ENCODE assay signal across 35 mouse cellular contexts in the genomic region with DNA sequence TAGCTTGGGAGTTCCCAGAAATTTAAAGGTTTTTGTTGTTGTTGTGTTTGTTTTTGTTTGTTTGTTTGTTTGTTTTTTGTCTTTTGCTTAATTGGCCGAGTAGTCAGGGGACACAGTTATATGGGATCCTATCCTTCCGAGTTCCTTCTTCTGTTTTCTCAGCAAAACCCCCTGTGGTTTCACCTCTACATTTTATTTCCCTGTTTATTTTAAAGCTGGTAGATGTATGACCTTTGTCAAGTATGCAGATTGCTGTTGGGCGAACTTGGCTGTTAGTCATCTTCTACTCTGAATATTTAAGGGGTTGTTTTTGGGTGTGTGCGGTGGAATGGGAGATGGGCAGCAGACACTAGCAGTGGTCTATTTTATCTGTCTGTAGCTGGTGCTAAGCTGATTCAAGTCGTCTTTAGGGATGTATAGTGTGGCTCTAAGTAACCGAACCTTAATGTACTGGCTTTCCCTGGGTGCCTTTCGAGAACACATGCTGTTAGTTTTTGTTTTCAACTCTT. TPM values are rescaled to one million over a fixed set of nuclear protein-coding genes. Genes with fewer than 3 reads are reported as not detected.
DNase-seq lines count a peak whose midpoint lies in the region; ATAC-seq and TF ChIP-seq lines count a peak whose summit lies in the region.
"Had no signal": no experiment of that assay in that cellular context is flagged by ENCODE, and none has a peak within 500 bp of the region (broad histone marks: within the 10 kb centered on the region; RNA-seq: fewer than 3 reads in every experiment).

No protein-coding gene starts in this region.

- no peak for TF ChIP-seq CTCF in ES-Bruce4 (IDR thresholded peaks at IDR 0.05; ENCODE audit: low read depth, low read length)
- no peak for TF ChIP-seq CTCF in kidney, adult 2 months (conservative IDR thresholded peaks at IDR 0.05; ENCODE audit: insufficient read depth, insufficient read length, low read depth, low read length)

- no peak overlapping the region for H3K4me3 ChIP-seq in ES-Bruce4 (ENCODE audit: low read depth, low read length)
- H3K4me3 ChIP-seq in kidney, adult 2 months (ENCODE audit: insufficient read depth, low read depth, low read length) = no peak overlapping the region
- no peak overlapping the region for H3K4me3 ChIP-seq in midbrain, embryonic 11.5 days (ENCODE audit: low read depth, low read length)
- H3K4me3 ChIP-seq: embryonic facial prominence, embryonic 13.5 days; erythroblast, embryonic 14.5 days; heart, adult 2 months; heart, embryonic 10.5 days; heart, embryonic 13.5 days; hindbrain, embryonic 12.5 days; hindbrain, embryonic 15.5 days had no signal

- peak; percentile 57 for ATAC-seq in monocyte, adult 5-6 weeks (replicated peaks; ENCODE audit: insufficient number of reproducible peaks, low FRiP score, low TSS enrichment, poor library complexity, severe bottlenecking)
- ATAC-seq in midbrain, embryonic 11.5 days (ENCODE audit: low FRiP score) = no peak
- ATAC-seq: forebrain, embryonic 14.5 days; forebrain, postnatal 0 days; intestine, postnatal 0 days had no signal

- no peak for TF ChIP-seq EP300 in ES-Bruce4 (IDR thresholded peaks at IDR 0.05; ENCODE audit: insufficient read depth, low read depth, low read length)

- TF ChIP-seq POLR2A in ES-Bruce4 (IDR thresholded peaks at IDR 0.05; ENCODE audit: insufficient read depth, low read length) = no peak
- no peak for TF ChIP-seq POLR2A in kidney, adult 2 months (IDR thresholded peaks at IDR 0.05; ENCODE audit: low read depth, low read length)

- intact Hi-C loops in heart, postnatal 14 days (cut with DNase I) = no loop called here

- no peaks in the 10 kb centered on the region for H3K9me3 ChIP-seq in ES-Bruce4 (replicated peaks; ENCODE audit: control insufficient read depth, insufficient read depth, low read length, poor library complexity, severe bottlenecking)
- no peaks in the 10 kb centered on the region for H3K9me3 ChIP-seq in midbrain, embryonic 11.5 days (ENCODE audit: control insufficient read depth, low read length)
- H3K9me3 ChIP-seq: embryonic facial prominence, embryonic 13.5 days; heart, embryonic 10.5 days; heart, embryonic 13.5 days; hindbrain, embryonic 12.5 days; hindbrain, embryonic 15.5 days had no signal

- no peak overlapping the region for H3K4me2 ChIP-seq in midbrain, embryonic 11.5 days
- H3K4me2 ChIP-seq: embryonic facial prominence, embryonic 13.5 days; heart, embryonic 13.5 days had no signal

- 66% methylated on average over 7 of the region's 7 CpGs for WGBS in kidney, adult 2 months
- WGBS in midbrain, embryonic 11.5 days = 80% methylated on average over 7 of the region's 7 CpGs

- H3K27me3 ChIP-seq in ES-Bruce4 (ENCODE audit: control insufficient read depth, insufficient read depth, low read length, poor library complexity, severe bottlenecking) = no peaks in the 10 kb centered on the region
- H3K27me3 ChIP-seq in kidney, adult 2 months (replicated peaks; ENCODE audit: control insufficient read depth, insufficient read depth, low read length) = no peaks in the 10 kb centered on the region
- H3K27me3 ChIP-seq in midbrain, embryonic 11.5 days (ENCODE audit: control insufficient read depth, insufficient read depth, low read length) = no peaks in the 10 kb centered on the region
- H3K27me3 ChIP-seq: CH12.LX; hindbrain, embryonic 15.5 days had no signal

- H3K9ac ChIP-seq in ES-Bruce4 (ENCODE audit: low read depth, poor library complexity, severe bottlenecking) = peak overlapping the region; percentile 18; the same call in 1 of the 2 replicates
- H3K9ac ChIP-seq in midbrain, embryonic 11.5 days (ENCODE audit: low read length) = no peak overlapping the region
- H3K9ac ChIP-seq: embryonic facial prominence, embryonic 13.5 days; forebrain, postnatal 0 days; heart, embryonic 13.5 days; hindbrain, embryonic 12.5 days; hindbrain, embryonic 15.5 days had no signal

- DNase-seq in heart, adult 11 months = peak; percentile 57
- no peak for DNase-seq in heart, postnatal 14 days
- peak; percentile 50 for DNase-seq in R1 (ENCODE audit: low read depth, low spot score)
- no peak for DNase-seq in kidney, adult 2 months
- no peak for DNase-seq in midbrain, embryonic 11.5 days (ENCODE audit: low spot score, missing footprints)
- DNase-seq: adrenal gland, postnatal 10 days; B cell, adult 2 months; cerebellum, adult 11 months; cerebellum, adult 2 months; cerebellum, adult 9-11 months; cerebellum, postnatal 25 days; forebrain, postnatal 0 days; gastrocnemius, postnatal 25 days; heart, adult 2 months had no signal

- peaks cover 4% of the 10 kb centered on the region for H3K4me1 ChIP-seq in ES-Bruce4 (ENCODE audit: control insufficient read depth, insufficient read depth, low read length)
- no peaks in the 10 kb centered on the region for H3K4me1 ChIP-seq in kidney, adult 2 months (ENCODE audit: control insufficient read depth, insufficient read depth, low read length)
- peaks cover 4% of the 10 kb centered on the region; the same call in 1 of the 2 replicates for H3K4me1 ChIP-seq in midbrain, embryonic 11.5 days (ENCODE audit: control insufficient read depth, insufficient read depth, low read length)
- H3K4me1 ChIP-seq: embryonic facial prominence, embryonic 13.5 days had no signal

- peaks cover 13% of the 10 kb centered on the region for H3K36me3 ChIP-seq in ES-Bruce4 (ENCODE audit: control insufficient read depth, insufficient read depth, low read length, poor library complexity, severe bottlenecking)
- H3K36me3 ChIP-seq in kidney, adult 2 months (ENCODE audit: control insufficient read depth, insufficient read depth, low read length) = no peaks in the 10 kb centered on the region
- no peaks in the 10 kb centered on the region for H3K36me3 ChIP-seq in midbrain, embryonic 11.5 days (ENCODE audit: control insufficient read depth, insufficient read depth, low read length)
- H3K36me3 ChIP-seq: embryonic facial prominence, embryonic 13.5 days; heart, embryonic 10.5 days; heart, embryonic 13.5 days; hindbrain, embryonic 12.5 days; hindbrain, embryonic 15.5 days had no signal

- H3K27ac ChIP-seq in ES-Bruce4 (ENCODE audit: insufficient read depth, low read length) = peak overlapping the region; percentile 90
- H3K27ac ChIP-seq in kidney, adult 2 months (ENCODE audit: insufficient read depth, low read depth, low read length) = no peak overlapping the region
- H3K27ac ChIP-seq in midbrain, embryonic 11.5 days (ENCODE audit: low read depth, low read length) = no peak overlapping the region
- H3K27ac ChIP-seq: embryonic facial prominence, embryonic 13.5 days; heart, adult 2 months; heart, embryonic 10.5 days; heart, embryonic 13.5 days; hindbrain, embryonic 12.5 days; hindbrain, embryonic 15.5 days had no signal

RNA-seq across cellular contexts. Expression of a gene that starts 1.4 kb away (rescaled TPM):
- not detected for total RNA-seq in heart, postnatal 14 days (2021)
- polyA plus RNA-seq in ES-Bruce4 (2011; ENCODE audit: insufficient read depth, insufficient read length, low read depth, missing spikeins) = 3.1 and 3.4 TPM in 2 replicates
- 0.43 TPM in 1 of 3 replicates, not detected in the others for total RNA-seq in monocyte, adult 5-6 weeks (2017)
- polyA plus RNA-seq in kidney, adult 2 months (2012; rRNA removed) = not detected in 2 replicates
- 0.23 and 0.64 TPM in 2 replicates for polyA plus RNA-seq in midbrain, embryonic 11.5 days (2014; fragmentation: Nextera tagmentation; extraction: Ambion mirVana)
- total RNA-seq: CH12.LX; gastrocnemius, adult 8-10 months; gastrocnemius, postnatal 25 days; heart, adult 2 months; heart, postnatal 25 days; hematopoietic stem cell, adult 5-6 weeks; MEL had no signal
- polyA plus RNA-seq: embryonic facial prominence, embryonic 13.5 days; heart, adult 2 months; heart, embryonic 13.5 days; heart, embryonic 16.5 days; intestine, embryonic 14.5 days; intestine, postnatal 0 days had no signal

RNA-seq across cellular contexts. Expression of a gene that starts 26.1 kb away (rescaled TPM):
- not detected for total RNA-seq in heart, postnatal 14 days (2021)
- polyA plus RNA-seq in ES-Bruce4 (2011; ENCODE audit: insufficient read depth, insufficient read length, low read depth, missing spikeins) = not detected in 2 replicates
- not detected in 3 replicates for total RNA-seq in monocyte, adult 5-6 weeks (2017)
- not detected in 2 replicates for polyA plus RNA-seq in kidney, adult 2 months (2012; rRNA removed)
- polyA plus RNA-seq in midbrain, embryonic 11.5 days (2014; fragmentation: Nextera tagmentation; extraction: Ambion mirVana) = not detected in 2 replicates
- total RNA-seq: adrenal gland, adult 18-20 months; adrenal gland, postnatal 10 days; CH12.LX; common myeloid progenitor, adult 5-6 weeks; forebrain, postnatal 0 days; gastrocnemius, adult 8-10 months; gastrocnemius, postnatal 25 days; heart, adult 2 months; heart, postnatal 25 days; hematopoietic stem cell, adult 5-6 weeks had no signal
- polyA plus RNA-seq: embryonic facial prominence, embryonic 13.5 days; erythroblast, embryonic 14.5 days; forebrain, embryonic 14.5 days; forebrain, postnatal 0 days; frontal cortex, adult 2 months; gonadal fat pad, adult 2 months; heart, adult 2 months; heart, embryonic 10.5 days; heart, embryonic 13.5 days; hindbrain, embryonic 12.5 days had no signal

RNA-seq across cellular contexts. Expression of a gene that starts 29.0 kb away (rescaled TPM):
- 1 to 10 TPM; 5.8 to 7.3 TPM for total RNA-seq in heart, postnatal 14 days (2021)
- polyA plus RNA-seq in ES-Bruce4 (2011; ENCODE audit: insufficient read depth, insufficient read length, low read depth, missing spikeins) = 6.9 and 9.4 TPM in 2 replicates
- total RNA-seq in monocyte, adult 5-6 weeks (2017) = 4.9 to 7.5 TPM (median 6.8 TPM) in 3 replicates
- 2.1 and 2.6 TPM in 2 replicates for polyA plus RNA-seq in kidney, adult 2 months (2012; rRNA removed)
- 17.3 and 17.9 TPM in 2 replicates for polyA plus RNA-seq in midbrain, embryonic 11.5 days (2014; fragmentation: Nextera tagmentation; extraction: Ambion mirVana)
- polyA plus RNA-seq: erythroblast, embryonic 14.5 days had no signal

RNA-seq across cellular contexts. Expression of a gene that starts 46.3 kb away (rescaled TPM):
- total RNA-seq in heart, postnatal 14 days (2021) = under 1 TPM; 0.98 to 1.00 TPM
- 1.7 and 2.2 TPM in 2 replicates for polyA plus RNA-seq in ES-Bruce4 (2011; ENCODE audit: insufficient read depth, insufficient read length, low read depth, missing spikeins)
- 2.2 to 8.1 TPM (median 3.0 TPM) in 3 replicates for total RNA-seq in monocyte, adult 5-6 weeks (2017)
- 0.91 and 1.1 TPM in 2 replicates for polyA plus RNA-seq in kidney, adult 2 months (2012; rRNA removed)
- 6.7 and 8.7 TPM in 2 replicates for polyA plus RNA-seq in midbrain, embryonic 11.5 days (2014; fragmentation: Nextera tagmentation; extraction: Ambion mirVana)
- total RNA-seq: MEL had no signal
- polyA plus RNA-seq: erythroblast, embryonic 14.5 days had no signal

RNA-seq across cellular contexts. Expression of a gene that starts 51.6 kb away (rescaled TPM):
- total RNA-seq in heart, postnatal 14 days (2021) = 1 to 10 TPM; 1.2 TPM
- polyA plus RNA-seq in ES-Bruce4 (2011; ENCODE audit: insufficient read depth, insufficient read length, low read depth, missing spikeins) = 0.64 TPM in 1 of 2 replicates, not detected in the other
- total RNA-seq in monocyte, adult 5-6 weeks (2017) = 5.3 to 8.1 TPM (median 5.7 TPM) in 3 replicates
- polyA plus RNA-seq in kidney, adult 2 months (2012; rRNA removed) = 2.8 and 3.8 TPM in 2 replicates
- 0.26 and 0.51 TPM in 2 replicates for polyA plus RNA-seq in midbrain, embryonic 11.5 days (2014; fragmentation: Nextera tagmentation; extraction: Ambion mirVana)
- total RNA-seq: CH12.LX, MEL had no signal
- polyA plus RNA-seq: erythroblast, embryonic 14.5 days had no signal

Comparison
In these comparisons a context has a peak if more than half of its experiments do, and no peak if none do; other contexts are left out.
1. DNase-seq: peak in heart, adult 11 months (single experiment) and R1 (single experiment); none in heart, postnatal 14 days (0 of 2), kidney, adult 2 months (single experiment) and midbrain, embryonic 11.5 days (single experiment).